Mouse (Mus musculus) intestine, postnatal 0 days (tissue): ENCODE results near the gene Kalrn. TPM values are rescaled to one million over a fixed set of nuclear protein-coding genes. Genes with fewer than 3 reads are reported as not detected.

Source experiments
- ATAC-seq: fragments of 200-750 bp; cut with Nextera tagmentation; 2 replicates; pipeline ENCODE4 v1.8.0; 2017; ENCODE audit warnings: mild to moderate bottlenecking, moderate TSS enrichment, moderate library complexity
- H3K27ac ChIP-seq: fragments of 300-500 bp; sonication (generic); 2 replicates; pipeline ENCODE4 v1.5.1; 2014; ENCODE audit warnings: mild to moderate bottlenecking, low read depth, low read length, moderate library complexity
- H3K27me3 ChIP-seq: fragments of 300-500 bp; sonication (generic); replicated peaks from 2 replicates; pipeline ENCODE4 v1.6.1; 2014; ENCODE audit warnings: low read length, mixed read lengths; ENCODE audit not compliant: control insufficient read depth, insufficient read depth
- H3K36me3 ChIP-seq: fragments of 300-500 bp; sonication (generic); 2 replicates; pipeline ENCODE4 v1.6.1; 2014; ENCODE audit warnings: mild to moderate bottlenecking, moderate library complexity; ENCODE audit not compliant: control insufficient read depth, insufficient read depth
- H3K4me1 ChIP-seq: fragments of 300-500 bp; sonication (generic); replicated peaks from 2 replicates; pipeline ENCODE4 v1.6.1; 2014; ENCODE audit warnings: antibody characterized with exemption, low read length, mixed read lengths; ENCODE audit not compliant: control insufficient read depth, insufficient read depth
- H3K4me2 ChIP-seq: fragments of 300-500 bp; sonication (generic); replicated peaks from 2 replicates; pipeline ENCODE4 v1.6.1; 2014; ENCODE audit warnings: low read depth, mild to moderate bottlenecking, moderate library complexity
- H3K4me3 ChIP-seq: fragments of 300-500 bp; sonication (generic); 2 replicates; pipeline ENCODE4 v1.5.1; 2014; ENCODE audit warnings: low read depth, low read length
- H3K9ac ChIP-seq: fragments of 300-500 bp; sonication (generic); 2 replicates; pipeline ENCODE4 v1.6.1; 2014; ENCODE audit warnings: mild to moderate bottlenecking, low read depth, low read length
- H3K9me3 ChIP-seq: fragments of 300-500 bp; sonication (generic); 2 replicates; pipeline ENCODE4 v1.6.1; 2016; ENCODE audit warnings: mixed run types; ENCODE audit not compliant: control insufficient read depth
- CTCF ChIP-seq: sonication (generic); IDR thresholded peaks from 2 replicates; pipeline ENCODE4 v1.5.1; 2016; ENCODE audit warnings: low read depth, mild to moderate bottlenecking, control low read depth, antibody characterized with exemption, moderate library complexity
- WGBS: fragments of 180-500 bp; shearing (Covaris S2); extraction: QIAGEN DNeasy Blood & Tissue Kit; methylation state at CpG from one replicate; pipeline ENCODE4 v1.1.7; 2014; 5-methylcytosine and 5-hydroxymethylcytosine counted together
- polyA plus RNA-seq: library from polyadenylated mRNA; unstranded; fragments of >200 nt; fragmentation: Nextera tagmentation; extraction: Ambion mirVana; gene quantifications from 2 replicates; pipeline ENCODE4 v1.2.1, GENCODE M21; 2015

Kalrn gene
- polyA plus RNA-seq, 1 experiment from 2014 or later = 7.5 TPM

DNA sequence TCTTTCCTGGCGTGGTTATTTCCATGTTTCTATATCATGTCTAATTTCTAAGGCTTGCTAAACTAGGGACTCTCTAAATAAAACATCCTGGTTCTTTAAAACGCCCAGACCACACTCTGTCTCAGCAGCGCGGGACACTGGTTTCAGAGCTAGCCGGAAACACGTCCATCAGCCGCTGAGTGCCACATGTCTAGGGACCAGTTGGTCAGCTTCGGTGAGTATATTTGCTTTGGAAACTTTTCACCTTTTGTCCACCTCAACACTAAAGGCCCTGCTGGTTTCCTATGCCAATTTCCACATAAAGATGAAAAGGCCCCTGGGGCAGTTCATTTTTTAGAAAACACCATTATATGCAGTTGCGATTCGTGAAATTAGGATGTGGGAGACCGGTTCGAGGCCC lies 524.0 kb downstream of the Kalrn start:
- ATAC-seq = no peak
- no peak overlapping the region for H3K9ac ChIP-seq
- 0 out of 2 replicates have a peak, but pooled peaks cover 3% of the 10 kb centered on the region for H3K36me3 ChIP-seq
- no peaks in the 10 kb centered on the region for H3K9me3 ChIP-seq
- no peak for TF ChIP-seq CTCF
- WGBS = 94% methylated on average over 12 of the region's 12 CpGs
- no peak overlapping the region for H3K4me3 ChIP-seq
- H3K4me2 ChIP-seq = no peak overlapping the region
- H3K27ac ChIP-seq = no peak overlapping the region
- no peaks in the 10 kb centered on the region for H3K4me1 ChIP-seq
- no peaks in the 10 kb centered on the region for H3K27me3 ChIP-seq

DNA sequence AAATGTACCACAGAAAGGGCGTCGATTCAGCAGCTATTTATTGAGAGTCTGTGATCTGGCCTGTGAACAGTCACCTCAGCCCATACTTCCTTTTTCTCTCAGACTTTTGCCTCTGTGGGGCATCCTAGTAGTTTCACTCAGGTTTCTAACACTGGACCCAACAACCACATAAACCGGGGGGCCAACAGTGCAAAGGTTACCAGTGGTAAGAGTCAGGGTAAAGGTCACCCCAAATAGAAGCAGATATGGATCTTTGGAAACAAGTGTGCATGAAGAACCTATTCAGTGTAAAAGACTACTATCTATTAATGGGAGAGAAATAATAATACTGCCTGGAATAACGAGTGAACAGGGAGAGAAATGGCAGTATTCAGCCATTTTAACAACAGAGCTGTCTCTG lies 525.1 kb downstream of the Kalrn start:
- TF ChIP-seq CTCF = no peak
- 67% methylated on average over 4 of the region's 4 CpGs for WGBS
- Histone ChIP-seq H3K36me3 (0 out of 2 replicates have a peak, but pooled peaks cover under 1% of the 10 kb centered on the region), H3K4me3 (no peak overlapping the region), H3K9me3 (no peaks in the 10 kb centered on the region), H3K27ac (no peak overlapping the region), H3K4me1 (no peaks in the 10 kb centered on the region), H3K4me2 (no peak overlapping the region), H3K27me3 (no peaks in the 10 kb centered on the region), H3K9ac (no peak overlapping the region)
- no peak for ATAC-seq

DNA sequence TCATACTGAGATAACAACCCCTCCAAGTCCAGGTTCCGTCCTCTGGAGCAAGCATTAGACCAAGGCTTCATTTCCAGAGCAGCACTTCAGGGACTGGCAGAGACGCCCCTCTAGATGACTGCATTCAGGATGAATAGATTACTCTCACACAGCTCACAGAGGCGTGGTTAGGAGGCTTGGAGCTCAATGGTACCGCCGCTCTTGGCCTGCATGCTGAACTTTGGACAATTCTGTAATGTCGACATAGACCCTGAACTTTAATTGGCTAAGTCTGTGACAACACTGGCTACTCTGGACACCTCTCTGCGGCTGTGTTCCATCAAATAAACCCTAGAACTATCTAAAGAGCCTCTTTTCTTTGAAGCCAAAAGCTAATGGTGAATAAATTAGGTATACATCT lies 525.8 kb downstream of the Kalrn start:
- no peak overlapping the region for H3K4me2 ChIP-seq
- H3K9me3 ChIP-seq = no peaks in the 10 kb centered on the region
- H3K9ac ChIP-seq = no peak overlapping the region
- H3K4me3 ChIP-seq = no peak overlapping the region
- WGBS = 39% methylated on average over 7 of the region's 7 CpGs
- ATAC-seq = peak; percentile 81
- no peak for TF ChIP-seq CTCF
- no peak overlapping the region for H3K27ac ChIP-seq
- no peaks in the 10 kb centered on the region for H3K36me3 ChIP-seq
- H3K27me3 ChIP-seq = no peaks in the 10 kb centered on the region
- H3K4me1 ChIP-seq = no peaks in the 10 kb centered on the region

DNA sequence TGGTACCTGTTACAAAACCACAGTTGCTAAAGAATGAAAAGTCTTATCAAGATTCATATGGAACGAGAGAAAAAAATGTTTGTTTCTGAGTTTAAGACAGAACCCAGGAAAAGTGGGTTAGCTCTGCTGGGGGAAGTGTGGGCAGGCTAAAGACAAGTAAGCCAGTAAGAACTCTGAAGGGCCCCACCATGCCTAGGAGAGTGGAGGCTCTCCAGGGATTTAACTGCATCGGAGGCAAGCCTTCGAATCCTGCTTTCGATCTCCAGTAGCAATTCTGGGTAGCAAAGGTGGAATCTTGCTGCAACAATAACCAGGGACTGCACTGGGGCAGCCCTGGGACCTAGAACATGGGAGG lies 526.3 kb downstream of the Kalrn start:
- 41% methylated on average over 4 of the region's 4 CpGs for WGBS
- no peak for TF ChIP-seq CTCF

DNA sequence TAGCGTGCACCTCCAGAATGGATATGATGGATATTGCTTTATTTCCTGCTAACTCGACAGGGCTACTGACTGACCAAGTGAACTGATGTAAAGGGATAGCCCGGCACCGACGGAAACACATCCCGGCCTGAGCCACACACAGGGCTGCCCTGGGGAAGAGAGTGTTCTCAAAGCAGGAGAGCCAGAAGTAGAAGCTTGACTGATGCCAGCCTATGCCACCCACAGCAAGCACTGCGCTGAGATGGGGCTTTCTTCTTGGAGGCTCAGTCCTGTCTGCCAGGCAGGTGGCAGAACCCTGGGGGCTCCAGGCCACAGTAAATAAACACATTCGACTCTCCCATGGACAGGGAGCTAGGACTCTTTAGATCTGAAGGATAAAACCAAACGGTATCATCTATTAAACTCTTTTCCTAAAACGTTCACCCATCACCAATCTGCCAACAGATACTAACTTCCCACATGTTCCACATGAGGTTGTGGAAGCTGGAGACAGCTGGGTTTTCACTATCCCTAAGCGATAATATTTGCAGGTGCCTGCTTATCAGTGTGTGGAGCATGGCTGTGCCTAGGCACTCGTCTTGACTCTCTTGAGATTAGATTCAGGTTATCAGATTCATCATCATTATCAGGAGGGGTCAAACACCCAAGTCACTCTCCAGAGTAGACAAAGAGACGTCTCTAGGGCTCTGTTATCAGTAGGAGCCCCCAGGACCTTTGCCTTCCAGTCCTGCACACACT lies 526.9 kb downstream of the Kalrn start:
- TF ChIP-seq CTCF = no peak
- Histone ChIP-seq H3K27ac (no peak overlapping the region), H3K27me3 (no peaks in the 10 kb centered on the region), H3K9me3 (no peaks in the 10 kb centered on the region), H3K9ac (no peak overlapping the region), H3K4me1 (no peaks in the 10 kb centered on the region), H3K4me2 (no peak overlapping the region), H3K4me3 (no peak overlapping the region), H3K36me3 (no peaks in the 10 kb centered on the region)
- no peak for ATAC-seq
- WGBS = 63% methylated on average over 13 of the region's 13 CpGs

More for the DNA sequence above, 526.3 kb downstream of the Kalrn start:
- Histone ChIP-seq H3K9ac (no peak overlapping the region), H3K36me3 (no peaks in the 10 kb centered on the region), H3K27me3 (no peaks in the 10 kb centered on the region), H3K9me3 (no peaks in the 10 kb centered on the region), H3K4me3 (no peak overlapping the region), H3K27ac (no peak overlapping the region; the same call in 1 of the 2 replicates), H3K4me2 (no peak overlapping the region), H3K4me1 (no peaks in the 10 kb centered on the region)
- ATAC-seq = no peak

DNA sequence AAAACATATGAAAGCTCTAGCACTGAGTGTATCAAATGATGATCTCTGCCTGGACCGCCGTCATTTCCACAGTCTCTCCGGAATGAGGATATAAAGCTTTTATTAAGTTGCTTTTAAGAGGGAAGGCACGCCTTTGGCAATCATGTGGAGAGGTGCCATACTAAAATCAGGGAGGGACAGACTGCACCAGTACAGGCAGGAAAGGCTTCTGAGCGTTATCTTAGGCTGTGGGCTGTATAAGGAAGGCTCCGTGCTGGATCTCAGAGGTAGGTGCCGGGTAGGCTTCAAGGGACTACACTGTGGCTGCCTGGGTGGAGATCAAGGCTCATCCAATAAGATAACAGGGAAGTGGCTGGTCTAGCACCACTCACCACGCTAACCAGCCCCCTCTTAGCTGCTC lies 528.8 kb downstream of the Kalrn start:
- Histone ChIP-seq H3K4me1 (no peaks in the 10 kb centered on the region), H3K36me3 (no peaks in the 10 kb centered on the region), H3K9me3 (no peaks in the 10 kb centered on the region), H3K4me2 (no peak overlapping the region), H3K4me3 (no peak overlapping the region), H3K27ac (no peak overlapping the region), H3K9ac (no peak overlapping the region), H3K27me3 (no peaks in the 10 kb centered on the region)
- 0 out of 2 replicates have a peak, but pooled peaks have one; percentile 29 for ATAC-seq
- TF ChIP-seq CTCF = no peak
- WGBS = 57% methylated on average over 8 of the region's 8 CpGs
